Mouse (Mus musculus) ES-E14 (cell line): ENCODE results near the gene Gm20532.

Source experiments
- HCFC1 ChIP-seq: IDR thresholded peaks from 2 replicates; pipeline ENCODE4 v1.6.1; 2012; ENCODE audit warnings: low read length, inconsistent platforms, borderline replicate concordance; ENCODE audit not compliant: insufficient read depth
- MAFK ChIP-seq: IDR thresholded peaks from 2 replicates; pipeline ENCODE4 v1.6.1; 2014; ENCODE audit warnings: mild to moderate bottlenecking, low read depth, low read length, inconsistent platforms; ENCODE audit not compliant: insufficient read depth

- no peak for TF ChIP-seq HCFC1
- TF ChIP-seq MAFK: peak; percentile 97
These were observed 16.4 kb upstream of the Gm20532 start for GRCm38 (mm10) chr2:26570034-26570433.
